Mouse (Mus musculus) embryonic stem cell, embryonic (primary cell): ENCODE results near the gene Gm21828.
"Not testable (repeated sequence)": the region's sequence is repeated elsewhere in the genome, so short reads cannot be mapped to it uniquely, and the experiment has no call there.

Experiments used
- CTCF ChIA-PET, 4 experiments: fragments of 300-600 bp in 2 of 4; fragments of 350-600 bp in 2 of 4; sonication (Branson Sonifier 250); formaldehyde crosslinking; loops; one replicate each; lab custom pipeline; 2022; ENCODE audit warnings: inconsistent platforms in 2 of 4; lab: Charles Lee
- POLR2A ChIA-PET, 4 experiments: fragments of 300-600 bp in 2 of 4; fragments of 350-600 bp in 2 of 4; sonication (Branson Sonifier 250); formaldehyde crosslinking; loops; one replicate each; lab custom pipeline; 2022; ENCODE audit warnings: antibody characterized with exemption in 4 of 4, inconsistent platforms in 1 of 4; lab: Charles Lee

Gene Gm21828

DNA sequence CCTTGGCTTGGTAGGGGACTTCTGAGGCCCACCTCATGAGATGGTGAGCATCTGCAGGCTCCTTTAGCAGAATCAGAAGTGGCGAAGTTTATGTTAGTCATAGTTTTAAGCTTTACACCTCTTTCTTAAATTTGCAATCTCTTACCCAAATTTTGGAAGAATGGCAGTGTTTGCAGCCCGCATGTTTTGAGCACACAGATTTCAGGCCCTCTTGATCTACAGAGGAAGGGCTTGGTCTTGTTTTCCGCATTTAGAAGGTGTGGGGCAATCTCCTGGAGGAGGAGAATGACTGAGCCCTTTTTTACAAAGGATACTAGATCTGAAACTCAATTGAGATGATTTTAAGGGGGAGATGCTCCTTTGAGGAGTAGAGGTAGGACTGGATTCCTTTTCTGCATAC, at the start of gene Gm21828:
Gm21828 (minus strand) TSS at position 101 of the 400 bp plus-strand sequence.
- CTCF ChIA-PET = not testable (repeated sequence)

DNA sequence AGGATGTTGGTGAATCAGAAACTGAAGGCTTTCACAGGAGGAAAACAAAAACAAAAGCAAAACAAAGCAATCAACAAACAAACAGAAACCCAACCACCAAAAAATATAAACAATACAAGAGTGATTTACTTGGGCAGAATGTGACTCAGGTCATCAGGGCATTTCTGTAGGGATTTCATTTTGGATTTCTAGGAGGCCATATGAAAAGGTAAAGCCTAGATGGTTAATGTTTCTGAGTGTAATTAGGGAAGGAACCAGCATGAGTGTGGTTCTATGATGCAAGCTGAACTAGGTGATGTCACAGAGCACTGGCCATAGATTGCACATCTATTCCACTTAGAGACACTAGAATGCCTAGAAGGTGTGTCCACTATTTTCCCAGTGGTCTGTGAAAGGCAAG, 28.4 kb upstream of the Gm21828 start, which contains the start of the genes Gm21440 and Gm21454:
Gm21440 (plus strand) TSS at position 301 of the 400 bp plus-strand sequence.
Gm21454 (plus strand) TSS at position 352 of the 400 bp plus-strand sequence.
- CTCF ChIA-PET, POLR2A ChIA-PET: not testable (repeated sequence)

More for the DNA sequence above, at the start of gene Gm21828:
- POLR2A ChIA-PET = not testable (repeated sequence)
